Mouse (Mus musculus): ENCODE measurements around the gene Igfn1. TPM values are rescaled to one million over a fixed set of nuclear protein-coding genes. Genes with fewer than 3 reads are reported as not detected.

The Igfn1 gene
- total RNA-seq, 2 experiments from 2014 or later: 17.2 to 20.3 TPM

- DNase-seq (ENCODE audit: low spot score in 2 of 2): no peak
Measured at GRCm38 (mm10) chr1:135941259-135942006, 64.7 kb downstream of the Igfn1 start.

DNA sequence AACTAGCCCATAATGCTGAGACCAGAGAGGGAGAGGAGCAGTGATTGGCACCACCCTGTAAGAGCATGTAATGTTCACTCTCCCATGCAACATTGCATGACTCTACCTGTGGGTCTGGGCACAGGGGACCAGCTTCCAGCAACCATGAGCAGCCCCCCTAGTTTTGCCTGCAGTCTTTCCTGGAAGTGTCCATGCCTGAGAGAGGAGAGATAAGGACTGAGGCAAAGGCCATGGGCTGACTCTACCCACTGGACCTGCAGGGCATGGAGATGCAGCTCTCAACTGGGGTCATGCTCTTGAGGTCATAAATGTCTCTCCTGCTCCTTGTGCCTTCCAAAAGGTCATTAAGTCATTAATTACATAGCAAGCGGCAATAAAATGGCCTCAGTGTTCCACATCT lies 70.1 kb downstream of the Igfn1 start:
- DNase-seq (ENCODE audit: low spot score in 2 of 2): no peak

DNA sequence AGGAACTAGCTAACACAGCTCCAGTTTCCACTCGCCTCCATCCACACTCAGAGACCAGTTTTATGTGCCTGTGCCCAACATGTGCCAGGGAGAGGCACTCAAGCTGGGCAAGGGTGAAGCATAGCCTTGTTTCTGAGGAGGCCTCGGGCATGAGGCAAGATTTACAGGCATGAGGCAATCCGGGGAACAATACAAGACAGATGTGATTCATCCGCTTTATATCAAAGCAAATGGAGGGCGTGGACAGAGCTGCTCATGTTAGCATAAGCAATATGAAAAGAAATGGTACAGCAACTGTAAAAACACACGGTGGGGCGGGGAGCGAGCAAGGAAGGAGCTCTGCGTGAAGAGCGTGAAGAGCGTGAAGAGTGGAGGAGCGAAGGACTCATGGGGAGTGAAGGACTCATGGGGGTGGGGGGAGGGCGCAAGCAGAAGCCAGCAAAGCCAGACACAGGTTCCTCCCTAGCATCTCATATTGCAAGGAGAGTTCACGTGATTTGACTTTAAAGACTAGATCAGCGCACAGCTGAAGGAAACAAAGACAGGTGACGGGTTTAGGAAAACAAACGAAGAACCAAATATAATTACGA lies 72.3 kb downstream of the Igfn1 start:
- DNase-seq (ENCODE audit: low spot score in 2 of 2): no peak

GRCm38 (mm10) chr1:135929876-135930275 lies 76.3 kb downstream of the Igfn1 start:
- DNase-seq (ENCODE audit: low spot score in 2 of 2): no peak

DNA sequence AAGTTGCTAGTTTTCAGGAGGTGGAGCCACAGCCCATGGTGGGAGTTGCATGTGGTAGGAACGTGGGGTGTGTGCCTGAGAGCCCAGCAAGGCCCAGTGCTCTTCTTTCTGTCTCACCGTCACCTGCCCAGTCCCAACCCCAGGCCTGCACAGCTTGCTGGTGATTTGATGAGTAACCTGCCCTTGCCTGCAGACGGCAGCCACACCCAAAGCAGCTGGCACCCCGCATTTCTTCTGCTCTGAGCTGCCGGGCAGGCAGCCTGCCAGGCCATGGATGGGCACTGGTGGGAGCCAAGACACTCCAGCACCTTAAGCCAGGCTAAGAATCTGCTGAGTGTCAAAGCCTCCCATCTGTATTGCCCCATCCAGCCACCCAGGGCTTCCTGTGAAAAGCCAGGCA lies 80.3 kb downstream of the Igfn1 start:
- no peak for DNase-seq (ENCODE audit: low spot score in 2 of 2)

- DNase-seq (ENCODE audit: low spot score in 2 of 2): no peak
Measured at GRCm38 (mm10) chr1:135924377-135924994, 81.7 kb downstream of the Igfn1 start.

DNA sequence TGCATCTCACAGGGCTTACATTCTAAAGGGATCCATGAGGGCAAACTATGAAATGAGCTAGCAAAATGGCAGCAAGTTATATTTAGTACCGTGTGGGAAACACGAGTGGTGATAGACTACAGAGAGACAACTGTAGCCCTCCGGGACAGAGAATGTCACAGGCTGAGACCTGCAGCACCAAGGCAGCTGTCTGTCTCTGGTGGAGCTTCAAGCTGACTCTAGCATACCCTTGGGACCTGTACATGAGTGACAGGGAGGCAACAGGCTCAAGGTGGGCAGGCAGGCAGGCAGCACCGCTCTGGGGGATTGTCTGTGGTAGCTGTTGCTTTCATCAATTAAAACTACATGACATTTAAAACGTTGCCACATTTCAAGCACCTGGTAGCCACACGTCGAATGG lies 82.9 kb downstream of the Igfn1 start:
- DNase-seq (ENCODE audit: low spot score in 2 of 2): no peak

DNA sequence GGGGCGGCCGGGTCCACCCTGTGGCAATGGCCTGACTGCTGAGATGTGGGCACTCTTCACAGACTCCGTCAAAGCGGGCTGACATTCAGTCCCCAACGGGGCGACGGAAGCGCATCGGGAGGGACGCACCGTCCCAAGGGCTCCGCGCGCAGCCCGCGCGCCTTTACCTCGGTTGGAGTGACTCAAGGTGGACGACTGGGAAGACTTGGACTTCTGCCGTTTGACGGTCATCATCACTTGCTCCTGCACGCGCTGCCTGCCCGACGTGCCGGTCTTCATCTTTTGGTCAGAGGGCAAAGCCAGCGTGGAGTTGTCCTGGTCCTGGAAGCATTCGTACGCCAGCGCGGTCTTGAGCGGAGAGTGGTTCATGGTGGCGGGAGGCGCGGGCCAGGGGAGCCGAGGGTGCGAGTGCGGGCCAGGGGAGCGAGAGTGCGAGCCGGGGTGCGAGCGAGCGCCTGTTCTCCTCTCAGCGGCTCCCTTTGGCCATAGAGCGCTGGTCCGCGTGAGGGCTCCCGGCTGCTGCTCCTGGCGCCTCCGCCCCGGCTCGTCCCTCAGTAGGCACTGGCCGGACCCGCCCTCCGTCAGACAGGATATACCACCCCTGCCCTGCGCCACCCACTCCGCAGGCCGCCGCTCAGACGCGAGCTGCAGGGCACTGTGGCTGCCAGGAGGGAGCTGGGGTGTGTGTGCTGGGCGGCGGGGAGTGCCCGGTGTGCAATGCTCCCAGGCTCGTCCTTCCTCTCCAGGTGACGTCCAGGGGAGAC lies 87.3 kb downstream of the Igfn1 start, which contains the start of gene Pkp1:
Gene Pkp1, minus strand, starts transcription at position 564 of the 764 bp plus-strand sequence.
- no peak for DNase-seq (ENCODE audit: low spot score in 2 of 2)

DNA sequence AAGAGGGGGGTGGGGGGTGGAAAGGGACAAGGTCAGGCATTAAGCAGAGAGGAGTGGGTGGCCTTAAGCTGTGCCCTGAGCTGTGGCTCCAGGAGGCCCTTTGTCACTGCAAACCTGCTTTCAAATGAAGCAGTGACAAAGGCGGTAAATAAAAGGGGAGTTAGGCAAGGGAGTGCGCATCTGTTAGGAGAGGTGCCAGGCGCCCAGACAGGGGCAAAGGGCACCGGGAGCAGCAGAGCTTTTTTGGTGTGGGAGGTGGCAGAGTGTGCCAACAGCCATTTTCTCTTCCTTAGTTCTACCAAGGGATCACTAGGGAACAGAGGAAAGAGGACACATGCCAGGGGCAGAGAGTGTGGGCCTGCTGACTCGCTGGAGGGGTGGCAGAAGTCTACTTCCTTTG lies 88.9 kb downstream of the Igfn1 start:
- no peak for DNase-seq (ENCODE audit: low spot score in 2 of 2)

- no peak for DNase-seq (ENCODE audit: low spot score in 2 of 2)
Measured at GRCm38 (mm10) chr1:135916486-135917058, 89.6 kb downstream of the Igfn1 start.

DNA sequence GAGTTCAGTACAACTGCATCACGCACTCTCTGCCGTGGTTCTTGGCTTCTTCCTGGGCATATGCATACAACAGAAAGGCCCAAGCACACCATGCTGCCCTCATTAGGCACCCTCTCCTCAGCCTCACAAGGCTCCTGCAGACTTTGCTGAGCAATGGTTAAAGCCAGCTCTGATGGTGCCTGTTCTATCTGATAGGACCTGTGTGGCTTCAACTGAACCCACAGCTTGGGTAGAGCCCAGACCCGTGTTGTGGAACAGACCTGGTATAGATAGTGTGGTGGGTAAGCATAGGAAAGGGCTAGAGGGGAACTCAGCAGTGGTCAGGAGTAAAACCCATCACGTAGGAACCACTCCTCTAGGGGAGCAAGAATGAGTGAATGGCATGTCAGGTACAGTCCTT lies 92.5 kb downstream of the Igfn1 start:
- DNase-seq (ENCODE audit: low spot score in 2 of 2): no peak

DNA sequence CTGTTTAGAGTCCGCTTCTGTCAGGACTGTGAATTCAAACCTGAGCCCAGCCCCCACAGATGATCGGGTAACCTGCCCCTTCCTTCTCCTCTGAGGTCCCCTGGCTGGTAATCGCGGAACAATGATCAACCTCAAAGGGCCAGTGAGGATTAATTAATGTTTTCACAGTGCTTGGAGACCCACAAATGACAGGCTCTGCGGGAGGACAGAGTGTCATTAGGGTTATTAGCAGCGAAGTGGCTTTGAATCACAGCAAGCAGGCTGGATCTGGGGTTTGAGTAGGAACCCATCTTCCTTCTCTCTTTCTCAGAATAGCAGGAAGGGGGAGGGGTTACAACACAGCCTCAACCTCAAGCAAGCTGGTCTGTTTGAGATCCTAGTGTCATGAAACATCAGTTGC lies 96.8 kb downstream of the Igfn1 start:
- DNase-seq (ENCODE audit: low spot score in 2 of 2): no peak

DNA sequence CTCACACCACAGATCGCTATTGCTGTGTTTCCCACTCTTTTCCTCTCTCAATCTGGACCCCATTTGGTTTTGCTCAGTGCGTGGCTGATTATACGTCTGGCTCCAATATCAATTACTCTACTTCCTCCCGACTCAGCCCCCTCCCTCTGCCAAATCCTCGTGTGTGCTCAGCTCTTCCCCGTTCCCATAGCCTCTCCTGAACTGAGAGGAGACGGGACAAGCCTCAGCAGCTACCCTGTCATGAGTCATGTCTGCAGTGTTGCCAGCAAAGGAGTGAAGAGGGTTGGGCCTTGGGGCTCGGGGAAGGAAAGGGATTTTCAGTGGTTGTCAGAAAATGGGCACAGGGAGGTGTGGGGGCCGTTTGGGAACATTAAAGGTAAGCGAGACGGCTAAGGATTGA lies 99.4 kb downstream of the Igfn1 start:
- DNase-seq (ENCODE audit: low spot score in 2 of 2): no peak

Other genes with a start within 250 kb of the Igfn1 start
- gene Phlda3, start 240.2 kb downstream of the Igfn1 start, total RNA-seq (2021): 10 to 100 TPM; 19.7 to 21.4 TPM
- 1 to 10 TPM; 1.5 to 1.7 TPM for gene Tnni1, start 226.9 kb downstream of the Igfn1 start, total RNA-seq (2021)
- 1 to 10 TPM in 1 of 2 experiments, under 1 TPM in 1; 0.96 to 1.3 TPM for gene Lad1, start 187.7 kb downstream of the Igfn1 start, total RNA-seq (2021)
- 10 to 100 TPM; 13.0 to 13.2 TPM for gene Tnnt2, start 170.0 kb downstream of the Igfn1 start, total RNA-seq (2021)
- under 1 TPM in 1 of 2 experiments, not detected in 1; 0.09 TPM for gene Pkp1, start 87.1 kb downstream of the Igfn1 start, total RNA-seq (2021)
- 10 to 100 TPM; 66.3 to 67.8 TPM for gene Tmem9, start 1.8 kb upstream of the Igfn1 start, total RNA-seq (2021)
- gene Ascl5, start 44.5 kb upstream of the Igfn1 start, total RNA-seq (2021): 1 to 10 TPM; 1.9 to 3.1 TPM
- 1 to 10 TPM; 1.5 to 1.7 TPM for gene Cacna1s, start 46.4 kb upstream of the Igfn1 start, total RNA-seq (2021)
- gene Kif21b, start 125.0 kb upstream of the Igfn1 start, total RNA-seq (2021): 10 to 100 TPM; 54.8 to 57.3 TPM
- gene Mroh3, start 206.5 kb upstream of the Igfn1 start, total RNA-seq (2021): 1 to 10 TPM in 1 of 2 experiments, under 1 TPM in 1; 0.42 to 1.1 TPM
- 1 to 10 TPM; 1.6 to 2.3 TPM for gene Inava, start 227.9 kb upstream of the Igfn1 start, total RNA-seq (2021)

All from left cerebral cortex, adult 18-20 months (tissue).